Mouse (Mus musculus) kidney, adult 2 months (tissue): ENCODE results near the gene Ggt1. TPM values are rescaled to one million over a fixed set of nuclear protein-coding genes. Genes with fewer than 3 reads are reported as not detected.
A peak's percentile ranks its signal among the peaks of the same experiment; 100 is the strongest.

Experiments
- DNase-seq: peaks from one replicate; pipeline ENCODE4 v3.0.0; 2021
- H3K27ac ChIP-seq: fragments of 200-500 bp; 2 replicates; pipeline ENCODE4 v1.5.1; 2012; ENCODE audit warnings: low read depth, low read length, control low read depth, inconsistent platforms; ENCODE audit not compliant: insufficient read depth
- H3K27me3 ChIP-seq: fragments of 200-500 bp; replicated peaks from 2 replicates; pipeline ENCODE4 v1.6.1; 2012; ENCODE audit warnings: mild to moderate bottlenecking, moderate library complexity, low read length, inconsistent platforms; ENCODE audit not compliant: control insufficient read depth, insufficient read depth
- H3K36me3 ChIP-seq: fragments of 200-500 bp; 2 replicates; pipeline ENCODE4 v1.6.1; 2012; ENCODE audit warnings: mild to moderate bottlenecking, moderate library complexity, low read length, inconsistent platforms; ENCODE audit not compliant: control insufficient read depth, insufficient read depth
- H3K4me1 ChIP-seq: fragments of 200-500 bp; 2 replicates; pipeline ENCODE4 v1.6.1; 2011; ENCODE audit warnings: low read length; ENCODE audit not compliant: control insufficient read depth, insufficient read depth
- H3K4me3 ChIP-seq: fragments of 200-500 bp; 2 replicates; pipeline ENCODE4 v1.5.1; 2011; ENCODE audit warnings: mild to moderate bottlenecking, low read depth, low read length, control low read depth; ENCODE audit not compliant: insufficient read depth
- CTCF ChIP-seq: fragments of 200-500 bp; conservative IDR thresholded peaks from 2 replicates; pipeline ENCODE4 v1.5.1; 2011; ENCODE audit warnings: low read depth, mild to moderate bottlenecking, control low read depth, low read length, moderate library complexity, mixed read lengths; ENCODE audit not compliant: insufficient read depth, insufficient read length
- POLR2A ChIP-seq: fragments of 200-500 bp; IDR thresholded peaks from one replicate; pipeline ENCODE4 v1.6.1; 2011; ENCODE audit warnings: low read depth, low read length, control low read depth
- WGBS: fragments of 180-500 bp; shearing (Covaris S2); methylation state at CpG from one replicate; pipeline ENCODE4 v1.1.7; 2018; 5-methylcytosine and 5-hydroxymethylcytosine counted together
- polyA plus RNA-seq: library from polyadenylated mRNA; depleted of rRNA; stranded (reverse); fragments of >200 nt; gene quantifications from 2 replicates; pipeline ENCODE4 v1.2.3, GENCODE M21; 2012

Gene Ggt1
- polyA plus RNA-seq, 1 experiment: 881 TPM

DNA sequence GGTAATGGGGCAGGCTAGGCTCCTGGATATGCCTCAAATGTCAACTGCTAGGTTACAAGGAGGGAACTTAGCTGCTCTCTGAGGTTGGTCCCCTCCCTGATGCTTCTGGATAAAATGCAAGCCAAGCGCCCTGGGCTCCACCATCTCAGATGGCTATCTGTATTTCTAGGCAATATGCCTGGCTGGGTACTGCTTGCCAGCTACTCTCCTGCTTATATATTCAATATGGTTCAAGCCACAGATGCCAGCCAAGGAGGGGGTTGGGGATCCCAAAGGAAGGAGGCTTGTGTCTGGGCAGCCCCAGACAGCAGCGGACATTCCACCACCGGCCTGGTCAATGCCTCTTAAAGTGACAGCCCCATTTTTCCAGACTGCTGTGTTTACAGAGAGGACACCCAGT is 2.9 kb upstream of the Ggt1 start:
- H3K36me3 ChIP-seq: no peaks in the 10 kb centered on the region
- H3K27me3 ChIP-seq: no peaks in the 10 kb centered on the region
- no peak overlapping the region for H3K4me3 ChIP-seq
- 0 out of 2 replicates have a peak, but pooled peaks cover 3% of the 10 kb centered on the region for H3K4me1 ChIP-seq
- peak; percentile 45 for DNase-seq
- no peak overlapping the region for H3K27ac ChIP-seq
- WGBS: 35% methylated on average over 3 of the region's 3 CpGs
- TF ChIP-seq POLR2A: no peak
- TF ChIP-seq CTCF: no peak

DNA sequence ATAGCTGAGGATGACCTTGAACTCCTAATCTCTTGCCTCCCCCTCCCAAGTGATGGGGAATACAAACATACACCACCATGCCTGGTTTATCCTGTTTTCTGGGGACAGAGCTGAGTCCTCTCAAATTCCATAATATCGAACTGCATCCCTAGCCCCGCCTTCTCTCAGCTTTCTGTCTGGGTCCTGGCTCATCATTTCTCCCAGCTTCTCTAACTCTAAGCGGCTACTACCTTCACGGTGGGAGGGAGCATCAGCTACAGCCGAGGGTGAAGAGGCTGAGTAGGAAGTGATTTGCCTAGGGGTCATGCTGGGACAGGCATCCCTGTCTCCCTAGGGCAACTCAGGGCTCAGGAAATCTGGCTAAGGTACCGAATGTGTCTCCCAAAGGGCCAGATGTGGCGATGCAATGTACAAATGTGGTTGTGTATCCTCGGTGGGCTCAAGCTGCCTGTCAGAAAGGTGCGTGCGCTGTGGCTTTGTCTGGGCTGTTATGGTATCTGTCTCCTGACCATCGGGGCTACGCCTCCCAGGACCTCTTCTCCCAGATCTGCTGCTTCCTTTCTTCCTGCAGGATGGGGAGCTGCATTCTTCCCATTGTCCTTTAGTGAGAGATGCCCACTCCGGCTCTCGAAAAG is 2.2 kb upstream of the Ggt1 start:
- Histone ChIP-seq H3K4me1 (0 out of 2 replicates have a peak, but pooled peaks cover 6% of the 10 kb centered on the region), H3K27me3 (no peaks in the 10 kb centered on the region), H3K27ac (no peak overlapping the region), H3K4me3 (no peak overlapping the region), H3K36me3 (no peaks in the 10 kb centered on the region)
- DNase-seq: no peak
- WGBS: 24% methylated on average over 14 of the region's 14 CpGs
- no peak for TF ChIP-seq CTCF
- no peak for TF ChIP-seq POLR2A

DNA sequence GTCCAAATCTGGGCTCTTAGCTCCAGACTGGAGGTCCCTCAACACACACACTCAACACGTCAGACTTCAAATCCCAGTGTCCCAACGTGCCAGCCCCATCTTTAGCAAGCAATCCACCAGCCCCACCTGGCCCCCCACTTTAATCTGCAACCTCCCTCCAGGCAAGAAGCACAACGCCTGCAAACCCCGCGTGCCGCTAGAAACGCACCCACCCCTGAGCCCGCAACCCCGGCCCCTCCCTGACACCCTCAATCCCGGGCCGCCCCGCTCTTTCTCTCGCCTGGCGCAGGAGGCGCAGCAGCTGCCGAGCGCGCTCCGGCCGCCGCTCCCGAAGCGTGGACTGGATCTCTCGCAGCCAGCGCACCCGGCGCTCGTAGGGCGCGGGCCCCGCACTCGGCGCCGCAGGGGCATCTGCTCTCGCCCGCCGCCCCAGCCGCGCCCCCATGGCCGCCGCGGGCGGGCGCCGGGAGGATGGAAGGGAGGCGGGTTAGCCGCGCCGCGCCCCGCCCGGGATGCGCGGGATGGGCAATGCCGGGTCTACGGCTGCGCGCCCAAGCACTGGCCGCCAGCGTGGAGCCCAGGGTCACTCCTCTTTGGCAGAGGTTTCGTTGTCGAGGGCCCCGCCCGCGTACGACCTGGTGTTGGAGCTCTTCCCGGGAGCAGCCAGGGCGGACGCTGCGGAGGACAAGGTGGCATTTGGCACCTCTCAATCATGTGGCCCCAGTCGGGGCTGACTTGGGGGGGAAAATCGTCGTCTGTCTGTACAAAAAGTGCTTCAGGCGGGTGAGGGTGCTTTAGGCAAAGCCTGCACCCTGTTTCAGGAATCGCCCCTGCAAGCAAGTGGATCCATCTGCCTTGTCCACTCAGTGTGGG is 1.5 kb upstream of the Ggt1 start, which contains the start of gene Lrrc75b:
Lrrc75b (minus strand) TSS at position 655 of the 873 bp plus-strand sequence.
- WGBS: under 1% methylated on average over 75 of the region's 75 CpGs
- no peaks in the 10 kb centered on the region for H3K36me3 ChIP-seq
- no peak within 1 kb of the TSS for H3K27ac ChIP-seq
- TF ChIP-seq POLR2A (no peak), CTCF (no peak)
- H3K27me3 ChIP-seq: no peaks in the 10 kb centered on the region
- DNase-seq: peak; percentile 83
- peaks cover 10% of the 10 kb centered on the region; the same call in 1 of the 2 replicates for H3K4me1 ChIP-seq
- peak within 1 kb of the TSS; percentile 43 for H3K4me3 ChIP-seq

DNA sequence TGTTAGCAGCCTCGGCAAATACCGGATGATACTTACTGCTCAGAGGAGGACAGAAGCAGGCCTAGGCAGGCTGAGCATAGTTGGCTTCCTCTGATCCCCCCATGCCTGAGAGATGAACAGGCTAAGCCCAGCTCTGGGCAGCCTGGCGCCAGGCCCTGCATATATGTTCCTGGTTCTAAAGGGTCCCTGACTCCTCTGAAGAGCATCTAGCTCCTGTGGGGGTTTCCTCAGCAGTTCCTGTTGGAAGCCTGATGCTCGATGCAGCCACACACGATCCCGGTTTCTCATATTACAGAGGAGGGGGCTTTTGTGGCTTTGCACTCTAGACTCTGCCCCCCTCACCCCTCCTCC is 880 bp upstream of the Ggt1 start:
- TF ChIP-seq POLR2A: no peak
- TF ChIP-seq CTCF: no peak
- H3K4me3 ChIP-seq: no peak overlapping the region; the same call in 1 of the 2 replicates
- H3K27me3 ChIP-seq: no peaks in the 10 kb centered on the region
- H3K36me3 ChIP-seq: no peaks in the 10 kb centered on the region
- WGBS: 40% methylated on average over 6 of the region's 6 CpGs
- no peak for DNase-seq
- H3K27ac ChIP-seq: no peak overlapping the region
- H3K4me1 ChIP-seq: peaks cover 16% of the 10 kb centered on the region; the same call in 1 of the 2 replicates

DNA sequence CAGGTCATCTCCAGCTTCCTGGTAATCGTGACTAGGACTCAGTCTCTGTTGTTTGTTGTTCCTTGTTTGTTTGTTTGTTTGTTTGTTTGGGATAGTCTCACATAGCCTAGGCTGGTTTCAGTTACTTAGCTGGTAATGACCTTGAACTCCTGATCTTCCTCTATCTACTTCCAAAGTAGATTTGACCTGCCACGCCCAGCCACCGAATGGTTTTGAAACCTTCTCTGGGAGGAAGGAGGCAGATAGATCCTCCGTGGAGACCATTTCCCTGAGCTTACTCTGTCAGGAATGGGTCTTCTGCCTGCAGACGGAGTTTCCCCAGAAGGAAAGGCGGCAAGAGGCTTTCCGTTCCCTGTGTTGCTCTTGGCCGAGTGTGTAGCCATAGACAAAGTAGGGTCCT is 1.2 kb downstream of the Ggt1 start:
- peaks cover 17% of the 10 kb centered on the region; the same call in 1 of the 2 replicates for H3K4me1 ChIP-seq
- TF ChIP-seq CTCF (no peak), POLR2A (no peak)
- H3K27ac ChIP-seq: no peak overlapping the region
- no peak overlapping the region for H3K4me3 ChIP-seq
- no peaks in the 10 kb centered on the region for H3K27me3 ChIP-seq
- no peaks in the 10 kb centered on the region for H3K36me3 ChIP-seq
- WGBS: 90% methylated on average over 8 of the region's 8 CpGs
- no peak for DNase-seq

DNA sequence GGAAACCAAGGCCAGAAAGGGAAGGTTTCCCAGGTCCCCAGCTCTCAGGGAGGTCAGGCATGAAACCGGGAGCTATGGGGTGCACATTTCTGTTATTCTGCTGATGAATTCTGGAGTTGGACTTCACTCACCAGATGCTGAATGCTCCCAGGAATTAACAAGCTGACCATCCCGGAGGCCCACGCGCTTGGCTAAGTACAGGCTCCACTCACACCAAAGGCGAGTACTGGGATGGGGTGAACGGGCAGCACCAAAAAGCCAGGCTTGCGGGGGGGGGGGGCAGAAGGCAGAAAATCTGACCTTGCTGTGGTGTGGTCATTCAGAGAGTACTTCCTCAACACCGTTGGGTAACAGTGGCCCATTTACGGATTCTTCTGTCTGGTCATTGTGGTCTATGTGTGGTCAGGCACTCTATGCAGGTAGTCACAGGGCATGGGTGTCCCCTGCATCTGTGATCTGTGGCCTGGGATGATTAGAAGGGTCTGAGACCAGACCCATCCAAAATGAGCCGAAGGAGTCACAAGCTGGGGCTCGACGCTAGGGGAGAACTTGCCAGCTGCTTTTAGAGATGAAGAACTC is 3.4 kb downstream of the Ggt1 start:
- TF ChIP-seq CTCF: no peak
- TF ChIP-seq POLR2A: no peak
- H3K27me3 ChIP-seq: no peaks in the 10 kb centered on the region
- WGBS: 57% methylated on average over 12 of the region's 12 CpGs
- H3K4me1 ChIP-seq: peaks cover 17% of the 10 kb centered on the region; the same call in 1 of the 2 replicates
- H3K27ac ChIP-seq: peak overlapping the region; percentile 82
- H3K4me3 ChIP-seq: peak overlapping the region; percentile 24
- H3K36me3 ChIP-seq: no peaks in the 10 kb centered on the region
- no peak for DNase-seq

DNA sequence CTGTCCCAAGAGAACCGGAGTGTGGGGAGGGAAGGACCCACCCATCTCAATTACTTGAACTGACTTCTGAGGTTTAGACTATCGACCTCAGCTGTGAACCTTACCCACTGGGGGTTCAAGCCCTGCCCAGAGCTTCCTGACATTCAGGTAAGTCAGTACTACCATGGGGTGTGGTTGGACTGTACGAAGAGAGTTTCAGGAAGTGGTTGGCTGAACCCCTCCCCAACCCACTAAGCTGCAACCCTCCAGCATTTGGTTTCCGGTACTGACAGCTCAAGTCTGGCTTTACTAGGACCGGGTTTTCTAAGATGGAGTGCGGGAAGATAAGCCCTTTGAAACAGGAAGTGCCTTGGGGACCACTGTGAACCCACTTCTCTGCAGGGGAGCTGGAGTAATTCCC is 4.0 kb downstream of the Ggt1 start:
- DNase-seq: no peak
- 33% methylated on average over 6 of the region's 6 CpGs for WGBS
- H3K4me3 ChIP-seq: peak overlapping the region; percentile 0; the same call in 1 of the 2 replicates
- H3K27me3 ChIP-seq: no peaks in the 10 kb centered on the region
- peak overlapping the region; percentile 82 for H3K27ac ChIP-seq
- TF ChIP-seq CTCF (no peak), POLR2A (no peak)
- peaks cover 15% of the 10 kb centered on the region; the same call in 1 of the 2 replicates for H3K4me1 ChIP-seq
- H3K36me3 ChIP-seq: no peaks in the 10 kb centered on the region
